Mouse (Mus musculus): ENCODE measurements around the gene Gjb2. TPM values are rescaled to one million over a fixed set of nuclear protein-coding genes. Genes with fewer than 3 reads are reported as not detected.
"Not testable (repeated sequence)": the region's sequence is repeated elsewhere in the genome, so short reads cannot be mapped to it uniquely, and the experiment has no call there.

Gjb2 gene
- polyA plus RNA-seq, 1 experiment from 2014 or later: 6.2 TPM

GRCm38 (mm10) chr14:57090001-57090400 lies 14.5 kb downstream of the Gjb2 start:
- Histone ChIP-seq H3K27ac (ENCODE audit: low read depth, low read length) (no peak overlapping the region), H3K36me3 (ENCODE audit: control insufficient read depth, insufficient read depth, low read length) (no peaks in the 10 kb centered on the region), H3K4me2 (ENCODE audit: low read depth, low read length, severe bottlenecking) (no peak overlapping the region), H3K9me3 (ENCODE audit: control insufficient read depth, low read length) (no peaks in the 10 kb centered on the region), H3K4me1 (replicated peaks; ENCODE audit: control insufficient read depth, insufficient read depth, low read length) (no peaks in the 10 kb centered on the region), H3K27me3 (ENCODE audit: control insufficient read depth, insufficient read depth, low read length) (no peaks in the 10 kb centered on the region), H3K4me3 (ENCODE audit: low read depth, low read length) (no peak overlapping the region), H3K9ac (ENCODE audit: low read length) (no peak overlapping the region)
- ATAC-seq (replicated peaks; ENCODE audit: low FRiP score): no peak
- 68% methylated on average over 2 of the region's 2 CpGs for WGBS
- no peak for DNase-seq (ENCODE audit: low spot score)

- Histone ChIP-seq H3K27me3 (ENCODE audit: control insufficient read depth, insufficient read depth, low read length) (no peaks in the 10 kb centered on the region), H3K4me3 (ENCODE audit: low read depth, low read length) (no peak overlapping the region), H3K27ac (ENCODE audit: low read depth, low read length) (no peak overlapping the region), H3K9ac (ENCODE audit: low read length) (no peak overlapping the region), H3K4me1 (replicated peaks; ENCODE audit: control insufficient read depth, insufficient read depth, low read length) (no peaks in the 10 kb centered on the region), H3K9me3 (ENCODE audit: control insufficient read depth, low read length) (no peaks in the 10 kb centered on the region), H3K4me2 (ENCODE audit: low read depth, low read length, severe bottlenecking) (no peak overlapping the region), H3K36me3 (ENCODE audit: control insufficient read depth, insufficient read depth, low read length) (no peaks in the 10 kb centered on the region)
- ATAC-seq (replicated peaks; ENCODE audit: low FRiP score) (no peak), DNase-seq (ENCODE audit: low spot score) (no peak)
- 88% methylated on average over 7 of the region's 7 CpGs for WGBS
Observed at GRCm38 (mm10) chr14:57089107-57089506, 15.4 kb downstream of the Gjb2 start.

GRCm38 (mm10) chr14:57084180-57084668 lies 20.3 kb downstream of the Gjb2 start:
- Histone ChIP-seq H3K36me3 (ENCODE audit: control insufficient read depth, insufficient read depth, low read length) (no peaks in the 10 kb centered on the region), H3K9ac (ENCODE audit: low read length) (no peak overlapping the region), H3K27ac (ENCODE audit: low read depth, low read length) (no peak overlapping the region), H3K4me1 (replicated peaks; ENCODE audit: control insufficient read depth, insufficient read depth, low read length) (no peaks in the 10 kb centered on the region), H3K27me3 (ENCODE audit: control insufficient read depth, insufficient read depth, low read length) (no peaks in the 10 kb centered on the region), H3K9me3 (ENCODE audit: control insufficient read depth, low read length) (no peaks in the 10 kb centered on the region), H3K4me2 (ENCODE audit: low read depth, low read length, severe bottlenecking) (no peak overlapping the region), H3K4me3 (ENCODE audit: low read depth, low read length) (no peak overlapping the region)
- ATAC-seq (replicated peaks; ENCODE audit: low FRiP score): no peak
- 74% methylated on average over 11 of the region's 11 CpGs for WGBS
- no peak for DNase-seq (ENCODE audit: low spot score)

GRCm38 (mm10) chr14:57082863-57083262 lies 21.6 kb downstream of the Gjb2 start:
- H3K4me3 ChIP-seq (ENCODE audit: low read depth, low read length): no peak overlapping the region
- no peak for DNase-seq (ENCODE audit: low spot score)
- no peak overlapping the region for H3K27ac ChIP-seq (ENCODE audit: low read depth, low read length)
- H3K9me3 ChIP-seq (ENCODE audit: control insufficient read depth, low read length): no peaks in the 10 kb centered on the region
- no peaks in the 10 kb centered on the region for H3K36me3 ChIP-seq (ENCODE audit: control insufficient read depth, insufficient read depth, low read length)
- no peaks in the 10 kb centered on the region for H3K27me3 ChIP-seq (ENCODE audit: control insufficient read depth, insufficient read depth, low read length)
- no peak for ATAC-seq (replicated peaks; ENCODE audit: low FRiP score)
- no peak overlapping the region for H3K9ac ChIP-seq (ENCODE audit: low read length)
- H3K4me1 ChIP-seq (replicated peaks; ENCODE audit: control insufficient read depth, insufficient read depth, low read length): no peaks in the 10 kb centered on the region
- no peak overlapping the region for H3K4me2 ChIP-seq (ENCODE audit: low read depth, low read length, severe bottlenecking)
- WGBS: 93% methylated on average over 1 of the region's 1 CpGs

- H3K4me3 ChIP-seq (ENCODE audit: low read depth, low read length): no peak overlapping the region
- no peaks in the 10 kb centered on the region for H3K9me3 ChIP-seq (ENCODE audit: control insufficient read depth, low read length)
- no peak overlapping the region for H3K9ac ChIP-seq (ENCODE audit: low read length)
- H3K4me1 ChIP-seq (replicated peaks; ENCODE audit: control insufficient read depth, insufficient read depth, low read length): no peaks in the 10 kb centered on the region
- H3K4me2 ChIP-seq (ENCODE audit: low read depth, low read length, severe bottlenecking): no peak overlapping the region
- no peaks in the 10 kb centered on the region for H3K36me3 ChIP-seq (ENCODE audit: control insufficient read depth, insufficient read depth, low read length)
- DNase-seq (ENCODE audit: low spot score) (no peak), ATAC-seq (replicated peaks; ENCODE audit: low FRiP score) (no peak)
- no peaks in the 10 kb centered on the region for H3K27me3 ChIP-seq (ENCODE audit: control insufficient read depth, insufficient read depth, low read length)
- WGBS: 85% methylated on average over 6 of the region's 6 CpGs
- no peak overlapping the region for H3K27ac ChIP-seq (ENCODE audit: low read depth, low read length)
Observed at GRCm38 (mm10) chr14:57075537-57075936, 29.0 kb downstream of the Gjb2 start.

- not testable (repeated sequence) for H3K36me3 ChIP-seq (ENCODE audit: control insufficient read depth, insufficient read depth, low read length); H3K27ac ChIP-seq (ENCODE audit: low read depth, low read length); H3K4me1 ChIP-seq (replicated peaks; ENCODE audit: control insufficient read depth, insufficient read depth, low read length); H3K27me3 ChIP-seq (ENCODE audit: control insufficient read depth, insufficient read depth, low read length); ATAC-seq (replicated peaks; ENCODE audit: low FRiP score); H3K9ac ChIP-seq (ENCODE audit: low read length); H3K9me3 ChIP-seq (ENCODE audit: control insufficient read depth, low read length); H3K4me2 ChIP-seq (ENCODE audit: low read depth, low read length, severe bottlenecking); H3K4me3 ChIP-seq (ENCODE audit: low read depth, low read length)
- peak; percentile 79 for DNase-seq (ENCODE audit: low spot score)
- WGBS: 0% methylated on average over 2 of the region's 2 CpGs
Observed at GRCm38 (mm10) chr14:57069906-57070305, 34.6 kb downstream of the Gjb2 start.

GRCm38 (mm10) chr14:57066053-57066452 lies 38.4 kb downstream of the Gjb2 start:
- Histone ChIP-seq H3K4me2 (ENCODE audit: low read depth, low read length, severe bottlenecking) (no peak overlapping the region), H3K4me1 (replicated peaks; ENCODE audit: control insufficient read depth, insufficient read depth, low read length) (no peaks in the 10 kb centered on the region), H3K36me3 (ENCODE audit: control insufficient read depth, insufficient read depth, low read length) (no peaks in the 10 kb centered on the region), H3K9me3 (ENCODE audit: control insufficient read depth, low read length) (no peaks in the 10 kb centered on the region), H3K4me3 (ENCODE audit: low read depth, low read length) (no peak overlapping the region), H3K9ac (ENCODE audit: low read length) (no peak overlapping the region), H3K27ac (ENCODE audit: low read depth, low read length) (no peak overlapping the region), H3K27me3 (ENCODE audit: control insufficient read depth, insufficient read depth, low read length) (no peaks in the 10 kb centered on the region)
- ATAC-seq (replicated peaks; ENCODE audit: low FRiP score): no peak
- DNase-seq (ENCODE audit: low spot score): no peak

GRCm38 (mm10) chr14:57060052-57060451 lies 44.5 kb downstream of the Gjb2 start:
- DNase-seq (ENCODE audit: low spot score): peak; percentile 88
- not testable (repeated sequence) for H3K9me3 ChIP-seq (ENCODE audit: control insufficient read depth, low read length); H3K9ac ChIP-seq (ENCODE audit: low read length); H3K4me3 ChIP-seq (ENCODE audit: low read depth, low read length); H3K36me3 ChIP-seq (ENCODE audit: control insufficient read depth, insufficient read depth, low read length); H3K4me2 ChIP-seq (ENCODE audit: low read depth, low read length, severe bottlenecking); ATAC-seq (replicated peaks; ENCODE audit: low FRiP score); H3K4me1 ChIP-seq (replicated peaks; ENCODE audit: control insufficient read depth, insufficient read depth, low read length); H3K27ac ChIP-seq (ENCODE audit: low read depth, low read length)
- H3K27me3 ChIP-seq (ENCODE audit: control insufficient read depth, insufficient read depth, low read length): peaks cover 38% of the 10 kb centered on the region
- 0% methylated on average over 1 of the region's 1 CpGs for WGBS

- H3K4me1 ChIP-seq (replicated peaks; ENCODE audit: control insufficient read depth, insufficient read depth, low read length): peaks cover 5% of the 10 kb centered on the region; the same call in 1 of the 2 replicates
- peak within 1 kb of the TSS; percentile 85 for H3K4me2 ChIP-seq (ENCODE audit: low read depth, low read length, severe bottlenecking)
- peaks cover 38% of the 10 kb centered on the region for H3K27me3 ChIP-seq (ENCODE audit: control insufficient read depth, insufficient read depth, low read length)
- no peaks in the 10 kb centered on the region for H3K9me3 ChIP-seq (ENCODE audit: control insufficient read depth, low read length)
- DNase-seq (ENCODE audit: low spot score): peak; percentile 75
- peak; percentile 27; the same call in 1 of the 2 replicates for ATAC-seq (replicated peaks; ENCODE audit: low FRiP score)
- H3K27ac ChIP-seq (ENCODE audit: low read depth, low read length): no peak within 1 kb of the TSS
- WGBS: under 1% methylated on average over 70 of the region's 79 CpGs
- peak within 1 kb of the TSS; percentile 23; the same call in 1 of the 2 replicates for H3K9ac ChIP-seq (ENCODE audit: low read length)
- H3K4me3 ChIP-seq (ENCODE audit: low read depth, low read length): peak within 1 kb of the TSS; percentile 44
- no peaks in the 10 kb centered on the region for H3K36me3 ChIP-seq (ENCODE audit: control insufficient read depth, insufficient read depth, low read length)
Observed at GRCm38 (mm10) chr14:57057563-57058321, 46.8 kb downstream of the Gjb2 start, which contains the start of gene Gja3. TSS of gene Gja3 (minus strand) at chr14:57058100.
